Comparison of ENCODE assay signal across 22 mouse cellular contexts in genomic region chr12:107250747-107251470, GRCm38 (mm10).
DNase-seq lines count a peak whose midpoint lies in the region; ATAC-seq and TF ChIP-seq lines count a peak whose summit lies in the region.
"Had no signal": no experiment of that assay in that cellular context is flagged by ENCODE, and none has a peak within 500 bp of the region (broad histone marks: within the 10 kb centered on the region; RNA-seq: fewer than 3 reads in every experiment).

No protein-coding gene starts in this region.

- H3K4me2 ChIP-seq in lung, embryonic 14.5 days: no peak overlapping the region
- H3K4me2 ChIP-seq: embryonic facial prominence, embryonic 13.5 days; heart, embryonic 13.5 days; hindbrain, embryonic 14.5 days; liver, embryonic 11.5 days had no signal

- WGBS in lung, embryonic 14.5 days: 43% methylated on average over 9 of the region's 9 CpGs

- no peak for TF ChIP-seq CTCF in lung, embryonic 14.5 days (IDR thresholded peaks at IDR 0.05; ENCODE audit: low read depth)

- H3K4me3 ChIP-seq in lung, embryonic 14.5 days (ENCODE audit: low read depth, low read length): no peak overlapping the region
- H3K4me3 ChIP-seq: embryonic facial prominence, embryonic 13.5 days; heart, embryonic 13.5 days; layer of hippocampus, adult 2 months; megakaryocyte, embryonic 14.5 days had no signal

- no peak overlapping the region for H3K9ac ChIP-seq in lung, embryonic 14.5 days
- H3K9ac ChIP-seq: embryonic facial prominence, embryonic 13.5 days; heart, embryonic 13.5 days; hindbrain, embryonic 14.5 days had no signal

- no peaks in the 10 kb centered on the region for H3K36me3 ChIP-seq in lung, embryonic 14.5 days (ENCODE audit: insufficient read depth)
- H3K36me3 ChIP-seq: embryonic facial prominence, embryonic 13.5 days; heart, embryonic 13.5 days had no signal

- peaks cover 14% of the 10 kb centered on the region for H3K4me1 ChIP-seq in lung, embryonic 14.5 days (ENCODE audit: insufficient read depth)
- H3K4me1 ChIP-seq: megakaryocyte, embryonic 14.5 days had no signal

- H3K27me3 ChIP-seq in lung, embryonic 14.5 days (ENCODE audit: insufficient read depth, low read length): no peaks in the 10 kb centered on the region
- H3K27me3 ChIP-seq: embryonic facial prominence, embryonic 13.5 days; heart, embryonic 13.5 days; megakaryocyte, embryonic 14.5 days had no signal

- peak; percentile 66; the same call in 1 of the 2 replicates for ATAC-seq in lung, embryonic 14.5 days (ENCODE audit: insufficient read depth)
- ATAC-seq: forebrain, embryonic 16.5 days had no signal

- H3K27ac ChIP-seq in lung, embryonic 14.5 days (ENCODE audit: low read depth): no peak overlapping the region
- H3K27ac ChIP-seq: embryonic facial prominence, embryonic 13.5 days; heart, embryonic 13.5 days; hindbrain, embryonic 14.5 days; kidney, postnatal 0 days; layer of hippocampus, adult 2 months had no signal

- peak; percentile 87 for DNase-seq in lung, embryonic 14.5 days
- DNase-seq in lung, postnatal 14 days: no peak
- DNase-seq in urinary bladder, adult 18-20 months (ENCODE audit: low spot score in 2 of 2): peak; percentile 20 to 33
- no peak for DNase-seq in urinary bladder, adult 2 months (ENCODE audit: low spot score)
- DNase-seq in fat pad, adult 2 months (ENCODE audit: extremely low read depth, low read depth, low spot score): peak; percentile 14
- DNase-seq in kidney, postnatal 36 days: no peak
- DNase-seq in adrenal gland, adult 18-20 months (ENCODE audit: low spot score in 2 of 2): no peak
- DNase-seq: adrenal gland, adult 8-10 months; cerebellum, adult 18-20 months; cerebellum, postnatal 14 days; gastrocnemius, postnatal 14 days; heart, adult 18-20 months; kidney, adult 2 months; thymus, postnatal 25 days had no signal

- H3K9me3 ChIP-seq in lung, embryonic 14.5 days (ENCODE audit: low read depth, low read length): no peaks in the 10 kb centered on the region
- H3K9me3 ChIP-seq: embryonic facial prominence, embryonic 13.5 days; heart, embryonic 13.5 days had no signal

Comparison
In these comparisons a context has a peak if more than half of its experiments do, and no peak if none do; other contexts are left out.
1. DNase-seq: peak in lung, embryonic 14.5 days (single experiment), urinary bladder, adult 18-20 months (2 of 2) and fat pad, adult 2 months (single experiment); none in lung, postnatal 14 days (single experiment), urinary bladder, adult 2 months (single experiment), kidney, postnatal 36 days (0 of 2) and adrenal gland, adult 18-20 months (0 of 2).